Mouse (Mus musculus) small intestine, adult 2 months (tissue): ENCODE data around the gene Pfkp. TPM values are rescaled to one million over a fixed set of nuclear protein-coding genes. Genes with fewer than 3 reads are reported as not detected.

ENCODE experiments used
- H3K27ac ChIP-seq: fragments of 200-500 bp; 2 replicates; pipeline ENCODE4 v1.5.1; 2012; ENCODE audit warnings: low read depth, low read length, control low read depth, inconsistent platforms; ENCODE audit not compliant: insufficient read depth
- H3K27me3 ChIP-seq: fragments of 200-500 bp; 2 replicates; pipeline ENCODE4 v1.6.1; 2012; ENCODE audit warnings: mild to moderate bottlenecking, moderate library complexity, low read length, inconsistent platforms; ENCODE audit not compliant: control insufficient read depth, insufficient read depth
- H3K36me3 ChIP-seq: fragments of 200-500 bp; 2 replicates; pipeline ENCODE4 v1.6.1; 2012; ENCODE audit warnings: mild to moderate bottlenecking, low read length, control low read depth, inconsistent platforms; ENCODE audit not compliant: control insufficient read depth, insufficient read depth
- H3K4me1 ChIP-seq: fragments of 200-500 bp; 2 replicates; pipeline ENCODE4 v1.6.1; 2012; ENCODE audit warnings: low read length, inconsistent platforms, mixed read lengths; ENCODE audit not compliant: control insufficient read depth, insufficient read depth, insufficient read length
- H3K4me3 ChIP-seq: fragments of 200-500 bp; 2 replicates; pipeline ENCODE4 v1.5.1; 2012; ENCODE audit warnings: low read depth, mild to moderate bottlenecking, control low read depth, inconsistent platforms, low read length, moderate library complexity
- CTCF ChIP-seq: fragments of 200-500 bp; IDR thresholded peaks from 2 replicates; pipeline ENCODE4 v1.5.1; 2012; ENCODE audit warnings: low read depth, mild to moderate bottlenecking, control low read depth, inconsistent platforms, low read length, moderate library complexity, mixed read lengths; ENCODE audit not compliant: insufficient replicate concordance, insufficient read length; ENCODE audit errors: extremely low read depth
- POLR2A ChIP-seq: fragments of 200-500 bp; IDR thresholded peaks from 2 replicates; pipeline ENCODE4 v1.6.1; 2012; ENCODE audit warnings: low read depth, mild to moderate bottlenecking, control low read depth, inconsistent platforms, low read length, moderate library complexity
- WGBS: fragments of 180-500 bp; shearing (Covaris S2); methylation state at CpG from one replicate; pipeline ENCODE4 v1.1.7; 2018; 5-methylcytosine and 5-hydroxymethylcytosine counted together
- polyA plus RNA-seq: library from polyadenylated mRNA; depleted of rRNA; stranded (reverse); fragments of >200 nt; gene quantifications from 2 replicates; pipeline ENCODE4 v1.2.3, GENCODE M21; 2012

Gene Pfkp
- polyA plus RNA-seq, 1 experiment = 159 TPM

DNA sequence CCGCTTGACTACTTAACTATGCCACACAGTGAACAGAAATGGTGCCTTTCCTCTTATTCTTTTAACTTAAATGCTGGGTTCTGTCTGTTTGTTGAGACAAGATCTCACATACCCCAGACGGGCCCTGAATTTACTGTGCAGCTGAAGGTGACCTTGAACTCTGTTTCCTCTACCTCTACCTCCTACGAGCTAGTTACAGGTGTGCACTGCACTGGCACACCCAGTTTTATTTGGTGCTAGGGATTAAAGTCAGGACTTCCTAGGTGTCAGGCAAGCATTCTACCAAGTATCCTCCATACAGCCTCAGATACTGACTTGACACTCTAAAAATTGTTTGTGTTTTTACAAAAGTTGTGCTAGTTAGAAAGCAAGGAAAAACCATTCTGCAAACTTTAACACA is 22.6 kb downstream of the Pfkp start:
- TF ChIP-seq CTCF (no peak), POLR2A (no peak)
- no peak overlapping the region for H3K27ac ChIP-seq
- H3K4me3 ChIP-seq = no peak overlapping the region
- 51% methylated on average over 3 of the region's 3 CpGs for WGBS
- no peaks in the 10 kb centered on the region for H3K27me3 ChIP-seq
- peaks cover 11% of the 10 kb centered on the region; the same call in 1 of the 2 replicates for H3K4me1 ChIP-seq
- H3K36me3 ChIP-seq = peaks cover 40% of the 10 kb centered on the region

GRCm38 (mm10) chr13:6624604-6625003 is 24.0 kb downstream of the Pfkp start:
- no peaks in the 10 kb centered on the region for H3K27me3 ChIP-seq
- 73% methylated on average over 2 of the region's 2 CpGs for WGBS
- no peak overlapping the region for H3K4me3 ChIP-seq
- H3K4me1 ChIP-seq = peaks cover 11% of the 10 kb centered on the region; the same call in 1 of the 2 replicates
- H3K36me3 ChIP-seq = peaks cover 51% of the 10 kb centered on the region
- TF ChIP-seq CTCF (no peak), POLR2A (no peak)
- no peak overlapping the region for H3K27ac ChIP-seq

GRCm38 (mm10) chr13:6624121-6624520 is 24.5 kb downstream of the Pfkp start:
- no peaks in the 10 kb centered on the region for H3K27me3 ChIP-seq
- no peak overlapping the region for H3K27ac ChIP-seq
- peaks cover 56% of the 10 kb centered on the region for H3K36me3 ChIP-seq
- no peak for TF ChIP-seq CTCF
- TF ChIP-seq POLR2A = no peak
- no peak overlapping the region for H3K4me3 ChIP-seq
- WGBS = 77% methylated on average over 4 of the region's 4 CpGs
- H3K4me1 ChIP-seq = peaks cover 11% of the 10 kb centered on the region; the same call in 1 of the 2 replicates

DNA sequence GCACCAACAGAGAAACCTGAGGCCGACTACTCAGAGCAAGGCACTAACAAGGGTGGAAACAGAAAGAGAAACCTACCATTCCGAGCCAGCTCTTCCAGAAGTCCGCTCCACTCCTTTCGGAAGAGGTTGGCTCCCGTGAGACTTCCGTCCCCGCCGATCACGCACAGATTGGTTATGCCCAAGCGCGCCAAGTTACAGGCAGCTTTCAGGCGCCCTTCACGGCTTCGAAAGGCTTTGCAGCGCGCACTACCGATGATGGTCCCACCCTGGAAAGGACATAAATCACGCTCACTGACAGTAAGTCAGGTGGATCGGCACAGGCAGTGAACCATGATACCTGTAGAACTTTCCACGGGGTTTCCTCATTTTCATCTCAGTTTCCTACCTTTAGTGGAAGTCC is 26.7 kb downstream of the Pfkp start:
- Histone ChIP-seq H3K4me1 (peaks cover 9% of the 10 kb centered on the region; the same call in 1 of the 2 replicates), H3K4me3 (no peak overlapping the region), H3K27me3 (no peaks in the 10 kb centered on the region), H3K27ac (no peak overlapping the region), H3K36me3 (peaks cover 70% of the 10 kb centered on the region)
- WGBS = 95% methylated on average over 20 of the region's 20 CpGs
- no peak for TF ChIP-seq CTCF
- no peak for TF ChIP-seq POLR2A

GRCm38 (mm10) chr13:6620250-6620649 is 28.3 kb downstream of the Pfkp start:
- no peaks in the 10 kb centered on the region for H3K4me1 ChIP-seq
- TF ChIP-seq POLR2A (no peak), CTCF (no peak)
- no peaks in the 10 kb centered on the region for H3K27me3 ChIP-seq
- H3K36me3 ChIP-seq = peaks cover 76% of the 10 kb centered on the region
- WGBS = 91% methylated on average over 3 of the region's 3 CpGs
- no peak overlapping the region for H3K4me3 ChIP-seq
- no peak overlapping the region for H3K27ac ChIP-seq

DNA sequence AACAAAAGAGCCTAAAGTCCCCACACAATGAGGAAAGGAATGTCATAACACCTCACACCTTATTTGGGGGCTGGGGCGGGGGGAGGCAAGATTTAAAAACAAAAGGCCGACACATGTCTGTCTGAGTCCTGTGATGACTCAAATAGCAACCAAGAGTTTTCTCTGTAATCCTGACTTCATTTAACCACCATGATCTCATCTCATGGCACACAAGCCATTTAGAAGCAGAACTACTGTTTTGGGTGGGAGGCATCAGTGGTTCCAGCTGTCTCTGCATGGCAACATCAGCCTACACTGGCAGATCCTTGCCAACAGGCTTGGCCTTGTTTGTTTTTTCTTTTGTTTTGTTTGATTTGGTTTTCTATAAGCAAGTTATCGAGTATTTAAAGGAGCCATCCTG is 29.9 kb downstream of the Pfkp start:
- 79% methylated on average over 3 of the region's 3 CpGs for WGBS
- Histone ChIP-seq H3K4me1 (peaks cover 7% of the 10 kb centered on the region; the same call in 1 of the 2 replicates), H3K4me3 (no peak overlapping the region), H3K36me3 (peaks cover 79% of the 10 kb centered on the region), H3K27ac (no peak overlapping the region), H3K27me3 (no peaks in the 10 kb centered on the region)
- TF ChIP-seq POLR2A (no peak), CTCF (no peak)

DNA sequence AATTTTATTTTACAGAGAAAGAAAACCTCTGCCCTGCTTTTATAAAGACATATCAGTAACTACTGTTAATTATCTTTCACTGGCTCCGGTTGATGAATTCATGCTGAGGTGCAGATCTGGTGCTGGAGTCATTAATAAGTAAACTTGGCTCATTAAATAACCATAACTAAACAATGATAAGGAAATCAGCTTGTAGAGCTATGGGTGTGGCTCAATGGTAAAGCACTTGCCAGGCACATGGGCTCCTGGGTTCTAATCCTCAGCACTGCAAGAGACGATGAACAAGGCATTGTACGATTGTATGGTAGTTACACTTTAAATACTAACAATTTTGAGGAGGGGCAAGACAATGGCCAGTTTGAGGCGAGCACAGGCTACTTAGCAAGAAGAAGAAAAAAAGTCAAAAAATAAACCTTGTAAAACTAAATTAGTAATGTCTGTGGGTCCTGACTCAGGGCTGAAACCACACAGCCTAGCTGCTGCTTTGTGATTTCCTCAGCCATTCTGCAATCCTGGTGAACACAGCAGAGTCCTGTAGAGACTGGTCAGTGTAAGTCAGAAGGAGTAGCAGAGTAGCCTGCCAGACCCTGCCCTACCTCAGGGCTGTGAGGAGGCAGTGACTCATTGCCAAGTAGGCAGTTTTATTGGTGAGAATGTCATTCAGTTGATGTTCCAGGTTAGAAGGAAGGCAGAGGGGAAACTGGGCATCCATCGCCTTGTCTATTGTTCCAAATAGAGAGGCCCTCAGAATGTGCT is 34.7 kb downstream of the Pfkp start:
- peaks cover 7% of the 10 kb centered on the region; the same call in 1 of the 2 replicates for H3K4me1 ChIP-seq
- H3K36me3 ChIP-seq = peaks cover 45% of the 10 kb centered on the region
- no peak overlapping the region for H3K4me3 ChIP-seq
- no peaks in the 10 kb centered on the region for H3K27me3 ChIP-seq
- WGBS = 61% methylated on average over 5 of the region's 5 CpGs
- no peak for TF ChIP-seq CTCF
- TF ChIP-seq POLR2A = no peak
- peak overlapping the region; percentile 29; the same call in 1 of the 2 replicates for H3K27ac ChIP-seq
